Mouse (Mus musculus): ENCODE measurements around the gene Prss36.
A peak's percentile ranks its signal among the peaks of the same experiment; 100 is the strongest.
"Not testable (repeated sequence)": the region's sequence is repeated elsewhere in the genome, so short reads cannot be mapped to it uniquely, and the experiment has no call there.

Prss36 gene

DNA sequence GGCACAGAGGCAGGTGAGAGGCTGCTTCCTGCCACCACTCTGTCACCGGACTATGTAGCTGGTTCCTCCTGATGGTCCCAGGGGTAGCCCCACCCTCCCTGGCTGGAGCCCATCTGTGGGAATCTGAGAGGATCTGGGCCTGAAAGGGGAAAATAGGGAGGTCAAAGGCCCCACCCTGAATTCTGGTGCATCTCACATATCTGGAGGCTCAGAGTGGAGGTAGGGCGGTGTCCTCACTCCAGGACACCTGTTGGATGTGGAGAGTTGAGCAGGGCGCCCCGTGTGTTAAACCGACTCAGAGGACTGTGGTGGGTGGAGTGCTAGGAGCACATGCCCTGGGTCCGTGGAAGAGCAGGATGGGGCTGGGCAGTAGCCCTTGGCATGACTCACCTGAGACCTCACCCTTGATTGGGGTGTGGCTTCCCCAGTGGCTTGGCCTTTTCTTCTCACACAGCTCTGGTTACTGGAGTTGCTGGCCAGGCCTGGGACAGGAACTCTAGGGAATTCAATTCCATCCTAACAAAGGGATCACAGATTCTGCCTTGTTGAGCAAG, at the start of gene Prss36:
Gene Prss36, minus strand, starts transcription at position 256 of the 554 bp plus-strand sequence.
- DNase-seq (ENCODE audit: low read depth, low spot score): no peak

DNA sequence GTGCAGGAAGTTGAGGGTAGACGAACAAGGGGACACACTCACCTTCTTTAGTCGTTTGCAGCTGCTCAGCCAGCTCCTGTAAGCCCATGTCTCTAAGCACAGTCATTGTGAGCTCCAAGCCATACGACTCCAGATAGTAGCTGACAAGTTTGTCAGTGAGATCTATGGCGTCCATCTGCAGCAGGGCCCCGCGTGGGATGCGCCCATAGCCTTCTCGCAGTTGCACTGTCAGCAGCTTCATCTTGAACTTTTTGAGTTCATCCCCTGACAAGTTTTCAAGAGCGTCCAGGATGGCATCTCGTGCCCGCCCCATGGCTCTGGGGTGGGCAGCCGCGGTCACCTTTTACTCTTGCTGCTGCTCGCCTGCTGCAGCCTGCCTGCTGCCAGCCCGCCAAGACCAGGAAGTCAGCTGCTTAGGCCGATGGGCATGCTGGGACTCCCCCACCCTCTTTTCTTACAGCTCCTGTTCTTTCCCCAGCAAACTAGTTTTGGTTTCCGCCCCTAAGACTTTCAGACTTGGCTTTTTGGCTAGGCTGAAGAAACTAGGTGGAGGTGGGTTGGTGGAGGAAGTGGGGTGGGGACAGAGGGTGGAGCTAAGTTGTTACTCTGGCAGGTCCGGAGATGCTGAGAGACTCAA, 46.9 kb upstream of the Prss36 start, which contains the start of gene Pycard:
Gene Pycard, minus strand, starts transcription at position 527 of the 637 bp plus-strand sequence.
- no peak for DNase-seq (ENCODE audit: low read depth, low spot score)

DNA sequence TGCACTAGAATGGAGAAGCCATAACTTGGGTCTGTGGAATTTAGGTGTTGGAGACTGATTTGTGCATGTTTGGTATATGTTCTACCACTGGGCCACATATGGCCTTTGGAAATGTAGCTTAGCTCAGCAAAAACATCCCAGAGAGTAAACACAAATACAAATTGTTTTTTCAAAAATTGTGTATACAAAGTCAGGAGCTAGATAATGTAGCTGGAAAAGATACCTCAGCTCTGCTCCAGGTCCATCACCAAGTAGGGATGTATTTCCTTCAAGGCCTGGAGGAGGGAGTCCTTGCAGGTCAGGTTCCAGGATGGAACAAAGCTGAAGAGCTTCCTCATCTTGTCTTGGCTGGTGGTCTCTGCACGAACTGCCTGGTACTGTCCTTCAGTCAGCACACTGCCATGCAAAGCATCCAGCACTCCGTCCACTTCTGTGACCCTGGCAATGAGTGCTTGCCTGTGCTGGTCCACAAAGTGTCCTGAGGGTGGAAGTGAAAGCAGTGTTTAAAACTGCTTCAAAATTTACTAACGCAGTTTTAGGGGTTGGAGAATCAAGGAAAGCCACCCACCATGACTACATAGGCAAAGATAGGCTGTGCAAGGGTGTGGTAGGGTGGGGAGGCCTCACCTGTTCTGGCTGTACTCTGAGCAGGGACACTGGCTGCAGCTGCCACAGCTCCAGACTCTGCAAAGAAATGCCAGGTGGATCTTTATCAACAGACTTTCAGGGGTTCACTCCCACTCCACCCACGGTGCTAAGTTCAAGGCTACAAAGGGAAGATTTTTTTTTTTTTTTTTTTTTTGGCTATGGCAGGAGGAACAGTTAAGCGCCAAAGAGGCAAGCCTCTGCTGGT, 46.2 kb upstream of the Prss36 start:
- DNase-seq (ENCODE audit: low read depth, low spot score): no peak

DNA sequence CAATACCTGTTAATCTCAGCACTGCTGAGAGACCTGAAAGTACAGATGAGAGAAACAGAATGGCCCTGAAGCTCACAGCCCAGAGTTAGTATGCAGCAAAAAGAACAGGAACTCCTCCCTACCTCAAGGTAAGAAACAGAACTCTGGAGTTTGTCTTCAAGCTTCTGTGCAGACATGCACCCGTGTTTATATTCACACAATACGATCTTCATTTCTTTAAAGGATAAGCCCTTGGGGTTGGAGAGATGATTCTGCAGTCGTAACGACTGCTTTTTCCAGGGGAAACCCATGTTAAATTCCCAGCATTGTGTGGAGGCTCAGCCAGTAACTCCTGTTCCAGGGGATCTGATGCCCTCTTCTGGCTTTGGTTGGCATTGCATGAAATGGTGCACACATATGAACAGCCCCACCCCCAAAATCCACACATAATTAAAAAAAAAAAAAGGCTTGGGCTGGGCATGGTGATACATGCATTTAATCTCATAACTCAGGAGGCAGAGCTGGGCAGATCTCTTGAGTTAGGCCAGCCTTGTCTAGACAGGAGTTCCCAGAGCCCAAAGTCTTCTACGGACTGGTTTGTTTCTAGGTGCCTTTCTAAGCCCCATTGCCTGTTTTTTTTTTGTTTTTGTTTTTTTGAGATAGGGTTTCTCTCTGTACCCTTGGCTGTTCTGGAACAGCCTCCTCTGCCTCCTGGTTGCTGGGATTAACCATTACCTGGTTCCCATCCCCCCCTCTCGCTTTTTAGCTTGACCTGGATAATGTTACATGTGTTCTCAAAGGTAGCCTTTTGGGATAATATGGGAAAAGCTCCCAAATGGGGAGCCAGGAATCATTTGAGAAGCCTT, 45.3 kb upstream of the Prss36 start:
- no peak for DNase-seq (ENCODE audit: low read depth, low spot score)

DNA sequence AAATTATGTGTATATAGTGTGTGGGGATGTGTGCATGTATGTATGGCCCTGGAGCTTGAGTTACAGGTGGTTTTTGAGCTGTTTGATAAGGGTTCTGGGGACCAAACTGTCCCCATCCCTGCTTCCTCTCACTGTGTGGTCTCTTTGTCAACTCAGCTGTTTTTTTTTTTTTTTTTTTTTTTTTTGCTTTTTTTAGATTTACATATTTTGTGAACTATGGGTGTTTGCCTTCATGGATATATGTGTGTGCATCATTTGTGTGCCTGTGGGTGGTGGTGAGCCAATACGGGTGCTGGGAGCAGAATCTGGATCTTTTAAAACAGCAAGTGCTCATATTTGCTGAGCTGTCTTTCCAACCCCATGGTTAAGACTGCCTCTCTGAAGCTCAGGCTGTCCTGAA, 42.4 kb upstream of the Prss36 start:
- DNase-seq (ENCODE audit: low read depth, low spot score): no peak

DNA sequence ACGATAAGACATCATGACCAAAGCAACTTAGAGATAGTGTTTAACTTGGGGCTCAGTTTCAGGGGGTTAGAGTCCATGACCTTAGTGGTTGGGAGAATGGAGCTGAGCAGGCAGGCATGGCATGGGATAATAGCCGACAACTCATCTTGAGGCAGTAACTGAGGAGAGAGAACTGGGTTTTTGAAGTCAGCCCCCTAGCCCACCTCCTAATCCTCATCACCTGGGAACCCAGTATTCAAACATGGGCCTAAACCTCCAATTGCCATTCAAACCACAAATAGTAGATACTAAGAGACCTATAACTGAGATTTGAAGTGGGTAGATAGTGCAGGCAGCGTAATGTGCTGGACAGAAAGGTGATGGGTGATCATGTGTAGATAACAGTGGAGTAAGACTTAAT, 34.1 kb upstream of the Prss36 start:
- DNase-seq (ENCODE audit: low read depth, low spot score): no peak

DNA sequence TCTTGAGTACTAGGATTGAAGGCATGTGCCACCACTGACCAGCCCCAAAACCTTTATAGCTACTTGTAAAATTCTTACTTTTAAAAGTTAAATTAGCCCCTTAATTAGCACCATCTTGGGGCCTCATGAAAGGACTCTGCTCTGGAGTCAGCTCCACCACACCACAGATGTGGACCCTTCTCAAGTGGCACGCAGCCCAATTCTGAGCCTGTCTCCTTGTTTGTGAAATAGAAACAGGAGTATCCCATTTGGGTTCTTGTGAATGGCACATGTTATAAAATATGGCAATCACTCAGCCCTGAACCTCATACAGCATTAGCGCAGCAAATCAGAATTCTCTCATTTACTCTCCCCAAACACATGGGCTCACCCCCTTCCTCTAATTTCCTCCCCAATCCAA, 32.3 kb upstream of the Prss36 start:
- DNase-seq (ENCODE audit: low read depth, low spot score): no peak

DNA sequence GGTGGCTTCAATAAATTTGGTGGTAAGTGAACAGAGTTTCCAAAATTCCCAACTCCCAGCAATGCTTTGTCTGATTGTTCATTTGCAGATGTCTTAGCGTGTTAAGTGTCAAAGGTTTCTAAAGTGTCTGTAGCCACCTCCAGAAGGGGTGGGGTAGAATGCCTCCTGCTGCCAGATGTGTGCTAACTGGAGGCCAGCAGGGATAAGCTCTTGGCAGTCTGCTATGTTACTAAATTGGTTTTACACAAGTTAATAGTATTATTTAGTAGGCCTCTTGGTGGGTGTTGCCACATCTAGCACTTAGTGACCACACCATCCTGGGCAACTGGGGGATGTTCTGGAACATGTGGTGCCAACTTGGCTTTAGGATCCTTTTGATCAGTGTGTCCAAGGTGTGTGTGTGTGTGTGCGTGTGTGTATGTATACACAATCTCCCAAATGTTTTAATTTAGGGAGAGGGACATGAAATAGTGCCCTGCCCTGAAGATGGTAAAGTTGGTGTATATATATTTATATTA, 27.9 kb upstream of the Prss36 start:
- DNase-seq (ENCODE audit: low read depth, low spot score): no peak

DNA sequence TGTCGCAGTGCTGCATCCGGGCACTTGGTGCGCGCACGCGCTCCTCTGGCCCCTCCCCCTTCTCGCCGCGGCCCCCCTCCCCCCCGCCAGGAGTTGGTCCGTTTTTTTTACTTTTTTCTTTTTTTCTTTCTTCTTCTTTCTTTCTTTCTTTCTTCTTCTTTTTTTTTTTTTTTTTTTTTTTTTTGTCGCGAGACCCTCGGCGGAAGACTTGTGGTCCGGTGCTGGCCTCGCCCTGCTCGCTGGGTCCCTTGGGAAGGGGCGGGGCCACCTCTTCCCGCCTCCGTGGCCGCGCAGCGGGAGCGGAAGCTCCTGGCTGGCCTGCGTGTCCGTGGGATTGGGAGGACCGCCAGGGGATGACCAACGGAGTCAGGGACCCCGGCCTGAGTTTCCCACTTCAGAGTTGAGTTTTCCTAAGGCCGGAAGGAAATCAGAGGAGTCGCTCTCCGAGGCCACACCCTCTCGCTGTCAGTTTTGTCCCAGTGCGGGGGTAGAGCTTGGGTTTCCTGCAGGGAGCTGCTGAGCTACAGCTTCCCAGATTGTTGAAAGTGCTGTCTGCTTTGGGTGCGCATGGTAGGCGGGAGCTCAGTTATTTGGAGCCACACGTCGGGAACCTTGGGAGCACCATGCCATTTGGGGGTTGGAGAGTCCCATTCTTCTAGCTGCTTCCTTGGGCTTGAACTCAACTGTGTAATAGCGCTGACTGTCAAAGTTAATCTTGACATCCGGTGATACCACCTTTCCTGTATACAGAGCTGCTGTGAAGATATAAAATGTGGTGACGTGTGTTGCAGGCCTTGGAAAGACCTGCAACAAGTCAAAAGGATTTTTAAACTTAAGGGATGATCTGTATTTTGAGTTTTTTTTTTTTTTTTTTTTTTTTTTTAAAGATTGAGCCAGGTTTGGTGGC, 21.6 kb upstream of the Prss36 start:
- DNase-seq (ENCODE audit: low read depth, low spot score): no peak

DNA sequence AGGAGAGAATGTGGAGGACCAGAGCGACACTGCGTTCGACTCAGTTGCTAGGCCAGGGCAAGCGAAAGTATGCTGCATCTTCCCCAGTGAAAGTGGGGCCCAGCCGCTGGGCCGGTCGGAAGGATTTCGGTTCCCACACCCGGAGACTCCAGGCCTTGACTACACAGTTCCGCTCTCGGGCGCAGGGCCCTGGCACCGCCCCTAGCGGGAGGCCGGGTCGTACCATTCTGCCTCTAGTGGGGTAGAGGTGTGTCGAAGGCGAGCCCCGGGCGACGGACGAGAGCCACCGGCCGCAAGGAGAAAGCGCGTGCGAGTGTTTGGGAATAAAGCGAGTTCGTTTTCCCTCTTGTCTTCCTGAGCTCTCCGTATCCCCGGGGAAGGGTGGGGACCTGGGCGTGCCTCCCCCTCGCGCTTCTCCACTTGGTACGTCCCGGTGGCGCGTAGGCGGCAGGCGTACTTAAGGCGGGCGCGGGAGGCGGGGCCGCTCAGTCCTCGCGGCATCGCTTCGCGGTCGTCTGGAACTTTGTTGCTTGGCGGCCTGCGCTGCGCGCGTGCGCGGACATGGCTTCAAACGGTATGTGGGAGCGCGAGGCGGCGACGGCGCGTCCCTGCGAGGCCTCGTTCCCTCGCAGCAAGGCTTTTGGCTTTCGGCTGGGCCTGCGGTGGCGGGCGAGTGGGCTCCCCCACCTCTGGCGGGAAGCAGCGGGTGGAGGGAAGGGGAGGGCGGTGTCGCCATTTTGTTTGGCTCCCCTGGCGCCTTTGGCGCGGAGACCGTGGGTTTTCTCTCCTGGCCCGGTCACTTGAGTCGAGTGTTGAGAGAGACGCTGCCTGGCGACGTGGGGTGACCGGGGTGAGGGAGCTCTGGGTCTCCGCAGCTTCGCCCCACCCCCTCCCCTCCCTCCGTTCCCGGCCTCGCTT, 20.7 kb upstream of the Prss36 start, which contains the start of gene Fus:
Gene Fus, plus strand, starts transcription at position 454 of the 918 bp plus-strand sequence.
- peak; percentile 86 for DNase-seq (ENCODE audit: low read depth, low spot score)

DNA sequence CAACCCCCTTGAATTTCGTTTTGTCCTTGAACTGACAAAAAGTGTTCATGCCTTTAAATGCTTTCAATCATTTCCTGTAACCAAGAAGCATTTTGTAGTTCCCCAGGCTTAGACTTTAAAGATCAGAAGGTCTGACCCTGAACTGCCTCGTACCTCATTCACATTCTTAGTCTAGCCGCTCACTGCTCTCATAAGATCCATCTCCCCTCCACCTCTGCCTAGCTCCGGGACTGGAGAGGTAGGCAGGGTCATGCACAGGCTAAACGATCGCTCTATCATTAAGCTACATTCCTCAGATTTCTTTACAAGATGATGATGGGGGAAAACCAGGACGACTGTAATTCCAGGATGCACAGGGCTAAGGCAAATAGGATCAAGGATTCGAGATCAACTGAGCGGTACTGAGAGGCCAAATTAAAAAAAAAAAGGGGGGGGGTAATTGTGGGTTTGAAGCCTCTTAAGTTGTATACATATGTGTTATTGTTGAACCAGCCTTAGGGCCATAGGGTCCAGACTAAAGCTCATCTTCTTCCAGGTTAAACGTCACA, 19.9 kb upstream of the Prss36 start:
- no peak for DNase-seq (ENCODE audit: low read depth, low spot score)

DNA sequence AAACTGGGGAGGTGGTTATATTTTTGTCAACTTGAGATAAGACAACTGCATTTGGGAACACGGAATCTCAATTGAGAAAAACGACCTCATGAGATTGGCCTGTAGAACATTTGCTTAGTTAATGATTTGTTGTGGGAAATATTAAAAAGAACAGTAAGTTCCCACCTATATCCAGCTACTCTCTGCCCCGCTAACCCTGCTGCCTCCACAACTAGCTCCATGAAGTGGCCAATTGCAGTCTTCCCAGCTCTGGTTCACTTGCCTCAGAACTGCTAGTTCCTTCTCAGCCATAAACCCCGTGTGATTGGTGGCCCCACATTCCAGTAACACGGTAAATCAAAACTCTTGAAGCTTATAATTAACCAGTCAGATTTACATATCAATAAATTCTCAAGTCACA, 12.8 kb upstream of the Prss36 start:
- DNase-seq (ENCODE audit: low read depth, low spot score): no peak

DNA sequence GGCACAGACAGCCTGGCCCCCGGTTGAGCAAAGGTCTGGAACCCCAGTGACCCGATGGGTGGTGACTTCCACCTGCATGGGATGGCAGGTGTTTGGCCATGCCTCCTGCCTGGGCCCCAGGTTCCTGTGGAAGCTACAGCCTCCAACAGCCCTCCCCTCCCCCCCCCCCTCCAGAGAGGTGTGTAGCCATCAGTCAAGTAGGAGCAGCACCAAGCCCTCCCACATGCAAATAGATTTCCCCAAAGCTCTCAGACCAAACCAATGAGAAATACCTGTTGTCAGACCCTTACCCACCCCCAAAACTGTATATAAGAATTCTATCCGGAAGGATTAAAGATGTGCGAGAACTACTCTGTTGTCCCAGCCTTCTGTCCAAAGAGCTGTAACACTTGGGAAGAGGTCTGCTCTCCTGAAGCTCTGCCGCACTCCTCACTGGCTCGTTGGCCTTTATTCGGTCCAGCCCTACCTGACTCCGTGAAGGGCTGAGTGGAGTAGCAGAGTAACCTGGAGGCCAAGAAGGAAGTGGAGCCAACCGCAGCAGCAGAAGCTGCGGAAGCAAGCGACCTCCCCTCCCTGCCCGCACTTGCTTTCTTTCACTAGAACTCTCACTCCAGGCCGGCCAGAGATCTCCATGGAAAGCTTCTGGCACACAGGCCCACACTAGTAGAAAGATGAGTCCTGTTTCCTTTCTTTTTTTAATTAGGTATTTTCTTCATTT, 6.5 kb upstream of the Prss36 start:
- no peak for DNase-seq (ENCODE audit: low read depth, low spot score)

DNA sequence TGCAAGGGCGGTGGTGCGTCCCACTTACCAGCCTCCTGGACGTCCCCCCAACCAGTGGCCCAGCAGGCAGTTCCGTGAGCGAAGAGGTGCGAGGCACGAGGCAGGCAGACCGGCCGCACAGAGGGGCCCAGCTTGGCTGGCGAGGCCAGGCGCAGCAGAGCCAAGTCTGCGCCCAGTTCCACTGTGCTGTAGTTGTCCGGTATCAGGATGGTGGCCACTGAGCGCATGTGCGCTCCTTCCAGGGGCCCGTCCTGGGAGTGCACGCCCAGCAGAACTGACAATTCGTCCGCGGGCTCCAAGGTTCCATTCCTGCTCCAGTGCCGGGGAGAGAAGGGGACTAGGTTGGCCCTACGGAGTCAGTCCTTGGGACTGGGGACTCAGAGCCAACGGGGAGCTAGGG, 1.9 kb downstream of the Prss36 start:
- DNase-seq (ENCODE audit: low read depth, low spot score): no peak

DNA sequence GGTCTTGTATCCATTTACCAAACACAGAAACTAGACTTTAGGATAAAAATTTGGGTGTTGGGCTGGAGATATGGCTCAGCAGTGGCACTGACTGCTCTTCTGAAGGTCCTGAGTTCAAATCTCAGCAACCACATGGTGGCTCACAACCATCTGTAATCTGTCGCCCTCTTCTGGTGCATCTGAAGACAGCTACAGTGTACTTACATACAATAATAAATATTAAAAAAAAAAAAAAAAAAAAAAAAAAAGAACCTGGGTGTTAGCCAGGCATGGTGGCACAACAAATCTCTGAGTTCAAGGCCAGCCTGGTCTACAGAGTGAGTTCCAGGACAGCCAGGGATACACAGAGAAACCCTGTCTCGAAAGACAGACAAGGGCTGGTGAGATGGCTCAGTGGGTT, 4.4 kb downstream of the Prss36 start:
- DNase-seq (ENCODE audit: low read depth, low spot score): not testable (repeated sequence)

DNA sequence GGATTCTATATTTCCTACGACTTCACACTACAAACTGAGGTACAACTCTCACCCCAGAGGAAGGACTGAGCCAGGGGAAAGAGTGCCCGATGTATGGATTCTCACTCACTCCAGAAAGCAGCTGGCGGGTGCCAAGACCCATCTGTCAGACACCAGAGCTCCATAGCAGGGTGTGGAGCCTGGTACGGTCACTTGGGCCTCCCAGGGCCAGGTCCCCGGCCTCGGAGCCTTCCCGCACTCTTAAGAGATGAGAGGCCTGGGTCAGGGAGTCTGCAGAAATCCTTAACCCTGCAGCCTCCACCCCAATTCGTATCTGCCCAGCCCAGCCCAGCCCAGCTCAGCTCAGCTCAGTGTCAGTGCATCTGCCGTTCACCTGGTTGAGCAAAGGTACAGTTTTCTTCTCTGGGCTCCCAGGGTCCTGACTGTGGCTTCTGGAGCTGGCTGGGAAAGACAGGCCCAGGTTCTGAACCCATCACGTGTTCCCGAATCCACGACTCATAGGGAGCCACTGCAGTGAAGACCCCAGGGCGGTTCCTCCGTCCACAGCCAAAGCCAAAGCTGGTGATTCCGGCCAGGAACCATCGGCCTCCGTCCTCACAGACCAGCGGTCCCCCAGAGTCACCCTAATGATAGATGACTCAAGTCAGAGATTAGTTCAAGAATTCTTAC, 10.2 kb downstream of the Prss36 start:
- no peak for DNase-seq (ENCODE audit: low read depth, low spot score)

DNA sequence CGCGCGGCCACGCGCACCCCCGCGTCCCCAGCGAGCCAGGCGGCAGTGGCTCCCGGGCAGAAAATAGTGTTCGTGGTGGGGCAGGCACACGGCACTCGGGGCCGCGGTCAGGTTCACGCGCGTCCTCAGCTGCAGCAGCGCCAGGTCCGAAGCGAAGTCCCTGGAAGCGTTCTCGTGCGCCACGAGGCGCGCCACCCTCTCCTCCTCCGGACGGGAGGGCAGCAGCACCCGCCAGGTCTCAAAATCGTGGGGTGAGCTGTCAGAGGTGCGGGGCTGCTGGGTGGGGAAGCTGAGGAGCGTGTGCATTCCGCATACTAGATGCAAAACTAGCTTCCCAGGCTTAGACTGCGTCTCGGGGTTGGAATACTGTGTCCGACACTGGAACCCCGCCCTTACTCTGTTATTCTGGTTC, 10.8 kb downstream of the Prss36 start:
- DNase-seq (ENCODE audit: low read depth, low spot score): no peak

Measured in WW6 (cell line).